Mouse (Mus musculus): ENCODE data around the gene Ndufaf2.

Gene Ndufaf2

GRCm38 (mm10) chr13:108077901-108078300, 80.5 kb downstream of the Ndufaf2 start:
- peak; percentile 55 for DNase-seq

GRCm38 (mm10) chr13:108077476-108077875, 80.9 kb downstream of the Ndufaf2 start:
- no peak for DNase-seq

GRCm38 (mm10) chr13:108070171-108070570, 88.3 kb downstream of the Ndufaf2 start:
- no peak for DNase-seq

- no peak for DNase-seq
These were observed 89.3 kb downstream of the Ndufaf2 start for GRCm38 (mm10) chr13:108069151-108069550.

- DNase-seq = no peak
These were observed 92.4 kb downstream of the Ndufaf2 start for GRCm38 (mm10) chr13:108066021-108066420.

- no peak for DNase-seq
These were observed 94.1 kb downstream of the Ndufaf2 start for GRCm38 (mm10) chr13:108064331-108064730.

GRCm38 (mm10) chr13:108063374-108064134, 94.9 kb downstream of the Ndufaf2 start:
- no peak for DNase-seq

GRCm38 (mm10) chr13:108062900-108063299, 95.5 kb downstream of the Ndufaf2 start:
- no peak for DNase-seq

- peak; percentile 30 for DNase-seq
These were observed 97.4 kb downstream of the Ndufaf2 start for GRCm38 (mm10) chr13:108060936-108061578.

GRCm38 (mm10) chr13:108060286-108060885, 98.0 kb downstream of the Ndufaf2 start:
- DNase-seq = peak; percentile 60

GRCm38 (mm10) chr13:108056896-108057295, 101.5 kb downstream of the Ndufaf2 start:
- no peak for DNase-seq

GRCm38 (mm10) chr13:108047364-108047763, 111.1 kb downstream of the Ndufaf2 start:
- no peak for DNase-seq

GRCm38 (mm10) chr13:108046891-108047290, 111.5 kb downstream of the Ndufaf2 start:
- DNase-seq = no peak

GRCm38 (mm10) chr13:108046071-108046470, 112.4 kb downstream of the Ndufaf2 start:
- DNase-seq = no peak

GRCm38 (mm10) chr13:108045646-108046045, 112.8 kb downstream of the Ndufaf2 start:
- DNase-seq = no peak

GRCm38 (mm10) chr13:108044222-108044941, 114.0 kb downstream of the Ndufaf2 start, which contains the start of gene Smim15:
Gene Smim15, plus strand, starts transcription at chr13:108044446.
- DNase-seq = peak; percentile 94

- peak; percentile 18 for DNase-seq
These were observed 114.8 kb downstream of the Ndufaf2 start for GRCm38 (mm10) chr13:108043431-108044221.

GRCm38 (mm10) chr13:108041358-108041757, 117.1 kb downstream of the Ndufaf2 start:
- DNase-seq = peak; percentile 80

- no peak for DNase-seq
These were observed 118.0 kb downstream of the Ndufaf2 start for GRCm38 (mm10) chr13:108040451-108040850.

GRCm38 (mm10) chr13:108039902-108040301, 118.5 kb downstream of the Ndufaf2 start:
- no peak for DNase-seq

- no peak for DNase-seq
These were observed 119.0 kb downstream of the Ndufaf2 start for GRCm38 (mm10) chr13:108039375-108039774.

GRCm38 (mm10) chr13:108032789-108033188, 125.6 kb downstream of the Ndufaf2 start:
- no peak for DNase-seq

Data from retina, postnatal 1 day (tissue).